Mouse (Mus musculus) lung, embryonic 15.5 days (tissue): Measurements from ENCODE around the gene Gtf2ird2. TPM values are rescaled to one million over a fixed set of nuclear protein-coding genes. Genes with fewer than 3 reads are reported as not detected.
A peak's percentile ranks its signal among the peaks of the same experiment; 100 is the strongest.

Experiments used
- ATAC-seq: fragments of 200-750 bp; cut with Nextera tagmentation; 2 replicates; pipeline ENCODE4 v1.8.0; 2017; ENCODE audit warnings: moderate number of reproducible peaks, borderline replicate concordance; ENCODE audit not compliant: low FRiP score, low TSS enrichment; ENCODE audit errors: extremely low read depth
- H3K27ac ChIP-seq: fragments of 300-500 bp; sonication (generic); 2 replicates; pipeline ENCODE4 v1.5.1; 2015; ENCODE audit warnings: moderate library complexity, mild to moderate bottlenecking, inconsistent platforms
- H3K27me3 ChIP-seq: fragments of 300-500 bp; sonication (generic); 2 replicates; pipeline ENCODE4 v1.6.1; 2015; ENCODE audit warnings: inconsistent platforms
- H3K36me3 ChIP-seq: fragments of 300-500 bp; sonication (generic); 2 replicates; pipeline ENCODE4 v1.6.1; 2015; ENCODE audit warnings: inconsistent platforms
- H3K4me1 ChIP-seq: fragments of 300-500 bp; sonication (generic); 2 replicates; pipeline ENCODE4 v1.6.1; 2015; ENCODE audit warnings: inconsistent platforms
- H3K4me2 ChIP-seq: fragments of 300-500 bp; sonication (generic); 2 replicates; pipeline ENCODE4 v1.6.1; 2015; ENCODE audit warnings: inconsistent platforms, mild to moderate bottlenecking, moderate library complexity
- H3K4me3 ChIP-seq: fragments of 300-500 bp; sonication (generic); 2 replicates; pipeline ENCODE4 v1.5.1; 2015; ENCODE audit warnings: mild to moderate bottlenecking, inconsistent platforms
- H3K9ac ChIP-seq: fragments of 300-500 bp; sonication (generic); 2 replicates; pipeline ENCODE4 v1.6.1; 2015; ENCODE audit warnings: inconsistent platforms
- H3K9me3 ChIP-seq: fragments of 300-500 bp; sonication (generic); 2 replicates; pipeline ENCODE4 v1.6.1; 2016; ENCODE audit warnings: inconsistent platforms
- WGBS: fragments of 180-500 bp; shearing (Covaris S2); methylation state at CpG from one replicate; pipeline ENCODE4 v1.1.7; 2015; 5-methylcytosine and 5-hydroxymethylcytosine counted together
- polyA plus RNA-seq: library from polyadenylated mRNA; unstranded; fragments of >200 nt; fragmentation: Nextera tagmentation; extraction: Ambion mirVana; gene quantifications from 2 replicates; pipeline ENCODE4 v1.2.1, GENCODE M21; 2015

Gtf2ird2 gene
- polyA plus RNA-seq, 1 experiment from 2014 or later = 10.1 TPM

DNA sequence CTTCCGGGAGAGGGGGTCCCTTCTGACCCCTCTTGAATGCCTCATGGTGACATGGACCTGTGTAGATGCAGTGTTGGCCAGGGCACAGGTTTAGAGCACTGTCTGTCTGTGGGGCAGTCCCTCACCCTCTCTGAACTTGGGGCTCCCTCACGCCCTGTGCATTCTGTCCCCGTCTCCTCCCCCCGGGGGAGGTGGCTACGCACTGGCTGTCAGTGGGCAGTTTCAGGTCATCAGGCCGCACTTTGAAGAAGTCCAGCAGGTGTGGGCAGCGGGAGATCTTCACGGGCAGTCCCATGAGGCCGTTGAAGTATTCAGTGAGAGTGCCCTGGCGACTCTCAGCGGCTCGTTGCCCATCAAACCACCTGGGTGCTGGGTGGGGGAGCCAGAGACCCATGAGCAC lies 43.1 kb downstream of the Gtf2ird2 start:
- Histone ChIP-seq H3K9ac (no peak overlapping the region), H3K27me3 (peaks cover 7% of the 10 kb centered on the region; the same call in 1 of the 2 replicates), H3K9me3 (no peaks in the 10 kb centered on the region), H3K27ac (no peak overlapping the region), H3K36me3 (no peaks in the 10 kb centered on the region), H3K4me2 (no peak overlapping the region), H3K4me1 (peaks cover 37% of the 10 kb centered on the region), H3K4me3 (no peak overlapping the region)
- 31% methylated on average over 12 of the region's 12 CpGs for WGBS
- ATAC-seq = no peak

DNA sequence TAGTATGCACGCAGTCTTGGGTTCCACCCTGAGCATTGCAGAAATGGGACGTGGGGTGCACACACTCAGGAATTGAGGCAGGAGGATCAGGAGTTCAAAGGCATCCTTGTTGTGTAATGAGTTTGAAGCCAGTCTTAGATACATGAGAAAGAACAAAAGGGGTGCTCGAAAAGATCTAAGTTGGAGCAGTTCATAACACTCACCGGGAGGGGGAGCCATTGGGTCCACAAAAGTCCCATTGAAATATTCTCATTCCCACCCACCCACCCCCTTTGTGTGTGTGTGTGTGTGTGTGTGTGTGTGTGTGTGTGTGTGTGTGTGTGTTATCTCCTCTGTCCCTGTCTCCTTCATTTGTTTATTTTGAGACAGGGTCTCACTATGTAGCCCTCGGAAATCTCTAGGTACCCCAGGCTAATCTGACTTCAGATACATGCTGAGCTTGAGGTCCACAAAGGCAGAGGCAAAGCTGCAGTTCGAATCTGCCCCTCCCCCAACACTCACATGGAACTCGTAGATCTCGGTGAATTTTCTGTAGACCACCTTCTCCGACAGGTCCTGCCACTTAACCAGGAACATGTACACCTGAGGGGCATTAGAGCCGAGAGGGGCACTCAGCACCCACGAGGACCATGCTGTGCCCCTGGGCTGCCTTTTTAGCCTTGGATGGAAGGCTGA lies 43.9 kb downstream of the Gtf2ird2 start:
- no peak for ATAC-seq
- H3K4me1 ChIP-seq = peaks cover 38% of the 10 kb centered on the region
- 28% methylated on average over 11 of the region's 11 CpGs for WGBS
- H3K36me3 ChIP-seq = no peaks in the 10 kb centered on the region
- H3K4me2 ChIP-seq = no peak overlapping the region; the same call in 1 of the 2 replicates
- H3K27me3 ChIP-seq = peaks cover 2% of the 10 kb centered on the region; the same call in 1 of the 2 replicates
- H3K27ac ChIP-seq = peak overlapping the region; percentile 62
- no peaks in the 10 kb centered on the region for H3K9me3 ChIP-seq
- peak overlapping the region; percentile 6; the same call in 1 of the 2 replicates for H3K4me3 ChIP-seq
- H3K9ac ChIP-seq = no peak overlapping the region

DNA sequence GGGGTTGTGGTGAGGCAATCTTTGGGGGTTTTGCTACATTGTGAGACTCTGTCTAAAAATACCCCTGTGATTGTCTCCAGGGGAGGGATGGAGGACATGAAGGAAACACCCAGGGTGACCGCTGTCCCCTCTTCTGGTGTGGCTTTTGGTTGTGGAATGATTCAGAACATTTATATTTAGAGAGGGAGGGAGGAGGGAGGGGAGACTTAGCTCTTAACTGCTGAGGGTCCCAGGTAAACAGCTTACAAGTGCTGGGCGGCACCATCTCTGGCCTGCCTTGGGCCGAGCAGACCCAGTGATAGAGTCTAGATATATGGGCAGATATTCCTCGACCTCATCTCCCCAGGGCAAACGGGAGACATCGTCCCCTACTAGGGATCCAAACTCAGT lies 44.4 kb downstream of the Gtf2ird2 start:
- Histone ChIP-seq H3K27me3 (no peaks in the 10 kb centered on the region), H3K27ac (peak overlapping the region; percentile 62), H3K9ac (no peak overlapping the region), H3K4me3 (peak overlapping the region; percentile 6; the same call in 1 of the 2 replicates), H3K9me3 (no peaks in the 10 kb centered on the region), H3K4me1 (peaks cover 43% of the 10 kb centered on the region), H3K36me3 (no peaks in the 10 kb centered on the region), H3K4me2 (no peak overlapping the region; the same call in 1 of the 2 replicates)
- 48% methylated on average over 6 of the region's 6 CpGs for WGBS
- ATAC-seq = no peak

DNA sequence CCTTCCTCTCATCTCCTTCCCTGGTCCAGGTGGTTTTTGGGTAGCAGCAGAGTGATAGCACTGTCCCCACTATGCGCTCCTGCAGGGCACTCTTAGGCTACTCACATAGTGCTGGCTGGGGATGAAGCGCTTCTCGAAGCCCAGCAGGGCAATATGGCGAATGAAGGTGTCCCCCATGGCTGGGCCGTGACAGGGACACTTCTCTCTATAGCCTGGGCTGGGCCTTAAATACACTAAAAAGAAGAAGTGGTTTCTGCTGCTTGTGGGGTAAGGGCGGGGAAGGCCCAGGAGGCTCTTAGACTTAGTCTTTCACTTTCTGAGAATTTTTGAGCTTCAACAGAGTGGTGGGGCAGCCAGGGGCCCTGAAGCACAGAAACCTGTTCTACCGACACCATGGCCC lies 45.6 kb downstream of the Gtf2ird2 start, which contains the start of gene Ncf1:
TSS of gene Ncf1 (minus strand) at position 235 of the 400 bp plus-strand sequence.
- WGBS = 75% methylated on average over 7 of the region's 7 CpGs
- Histone ChIP-seq H3K4me3 (no peak within 1 kb of the TSS), H3K36me3 (no peaks in the 10 kb centered on the region), H3K27me3 (no peaks in the 10 kb centered on the region), H3K4me1 (peaks cover 51% of the 10 kb centered on the region), H3K4me2 (no peak within 1 kb of the TSS), H3K9me3 (no peaks in the 10 kb centered on the region), H3K27ac (peak within 1 kb of the TSS; percentile 62), H3K9ac (no peak within 1 kb of the TSS)
- no peak for ATAC-seq

DNA sequence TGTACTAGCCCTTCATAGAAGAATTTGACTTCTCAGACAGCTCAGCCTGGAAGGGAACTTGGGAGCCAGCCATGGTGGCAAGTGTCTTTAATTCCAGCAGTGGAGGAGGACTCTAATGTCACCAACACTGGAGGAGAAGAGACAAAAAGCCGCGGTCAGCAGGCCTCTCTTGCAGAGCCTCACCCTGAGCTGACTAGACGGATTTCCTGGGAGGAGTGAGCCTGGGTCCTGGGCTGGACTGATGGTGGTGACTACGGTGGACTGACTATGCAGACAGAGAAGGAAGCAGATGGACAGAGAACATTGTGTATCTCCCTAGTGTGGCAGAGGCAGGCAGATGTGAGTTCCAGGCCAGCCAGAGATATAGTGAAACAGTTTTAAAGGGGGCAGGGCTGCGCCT lies 47.6 kb downstream of the Gtf2ird2 start:
- Histone ChIP-seq H3K4me1 (peaks cover 62% of the 10 kb centered on the region), H3K4me3 (no peak overlapping the region), H3K9me3 (no peaks in the 10 kb centered on the region), H3K9ac (no peak overlapping the region), H3K27ac (no peak overlapping the region), H3K27me3 (no peaks in the 10 kb centered on the region), H3K36me3 (peaks cover 8% of the 10 kb centered on the region), H3K4me2 (no peak overlapping the region)
- 59% methylated on average over 5 of the region's 5 CpGs for WGBS
- ATAC-seq = no peak

DNA sequence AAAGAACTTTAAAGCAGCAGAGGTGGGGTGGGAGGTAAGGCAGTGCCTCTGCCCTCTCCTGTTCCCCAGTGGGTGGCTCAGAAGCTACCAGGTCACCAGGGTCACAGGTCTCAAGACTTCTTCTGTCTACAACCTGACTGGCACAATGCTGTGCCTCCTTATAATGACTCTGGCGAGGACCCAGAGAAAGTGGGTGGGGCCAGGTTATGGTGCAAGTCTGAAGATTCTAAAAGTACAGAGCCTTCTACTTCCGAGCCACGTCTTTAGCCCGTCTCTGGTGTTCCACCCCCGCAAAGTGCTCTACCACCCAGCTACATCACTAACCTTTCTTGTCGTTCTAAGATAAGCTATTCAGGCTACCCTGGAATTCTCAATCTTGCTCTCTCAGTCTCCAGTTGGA lies 48.3 kb downstream of the Gtf2ird2 start:
- H3K4me2 ChIP-seq = no peak overlapping the region
- H3K9me3 ChIP-seq = no peaks in the 10 kb centered on the region
- 34% methylated on average over 6 of the region's 6 CpGs for WGBS
- H3K9ac ChIP-seq = no peak overlapping the region
- H3K4me3 ChIP-seq = no peak overlapping the region
- no peaks in the 10 kb centered on the region for H3K27me3 ChIP-seq
- peaks cover 61% of the 10 kb centered on the region for H3K4me1 ChIP-seq
- ATAC-seq = no peak
- peaks cover 15% of the 10 kb centered on the region for H3K36me3 ChIP-seq
- peak overlapping the region; percentile 61 for H3K27ac ChIP-seq

DNA sequence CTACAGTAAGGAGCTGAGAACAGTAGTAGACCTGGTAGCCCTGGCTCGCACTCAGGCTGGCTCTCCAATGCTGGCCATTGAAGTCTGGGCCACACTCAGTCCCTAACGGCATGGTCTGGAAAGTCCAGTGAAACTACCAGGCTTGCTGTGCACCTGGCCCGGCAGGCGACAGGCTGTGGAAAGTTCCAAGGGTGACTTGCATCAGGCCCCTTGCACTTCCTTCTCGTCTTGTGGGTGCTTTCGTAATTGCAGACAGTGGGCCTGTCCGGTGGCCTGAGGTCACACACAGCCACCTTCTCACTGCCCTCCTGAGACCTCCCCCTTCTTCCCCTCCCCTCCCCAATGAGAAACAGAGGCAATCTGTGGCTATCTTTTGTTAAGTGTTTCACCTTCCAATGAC lies 48.7 kb downstream of the Gtf2ird2 start:
- no peak overlapping the region for H3K4me3 ChIP-seq
- H3K27ac ChIP-seq = peak overlapping the region; percentile 61
- 26% methylated on average over 7 of the region's 7 CpGs for WGBS
- no peak overlapping the region for H3K9ac ChIP-seq
- no peak overlapping the region for H3K4me2 ChIP-seq
- H3K4me1 ChIP-seq = peaks cover 57% of the 10 kb centered on the region
- H3K9me3 ChIP-seq = no peaks in the 10 kb centered on the region
- peaks cover 20% of the 10 kb centered on the region for H3K36me3 ChIP-seq
- no peaks in the 10 kb centered on the region for H3K27me3 ChIP-seq
- ATAC-seq = no peak

DNA sequence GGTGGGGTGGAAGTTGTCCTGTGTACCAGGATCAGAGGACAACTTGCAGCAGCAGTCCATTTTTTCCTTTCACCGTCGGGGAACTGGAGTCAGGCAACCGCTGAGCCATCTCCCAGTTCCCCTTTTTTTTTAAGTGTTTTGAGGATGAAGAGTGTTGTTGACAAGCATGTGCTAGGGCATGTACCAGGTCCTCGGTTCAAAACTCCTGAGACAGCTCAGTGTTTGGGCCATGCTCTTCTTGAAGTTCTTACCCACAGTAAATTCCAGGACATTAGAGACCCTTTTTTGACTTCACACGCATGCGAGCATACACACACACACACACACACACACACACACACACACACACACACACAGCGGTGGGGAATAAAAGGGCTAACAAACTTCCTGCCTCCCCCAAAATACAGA lies 49.4 kb downstream of the Gtf2ird2 start:
- Histone ChIP-seq H3K27ac (no peak overlapping the region), H3K4me3 (no peak overlapping the region), H3K27me3 (no peaks in the 10 kb centered on the region), H3K4me2 (no peak overlapping the region), H3K9ac (no peak overlapping the region), H3K4me1 (peaks cover 51% of the 10 kb centered on the region), H3K9me3 (no peaks in the 10 kb centered on the region), H3K36me3 (peaks cover 27% of the 10 kb centered on the region)
- ATAC-seq = no peak
- 25% methylated on average over 7 of the region's 7 CpGs for WGBS

DNA sequence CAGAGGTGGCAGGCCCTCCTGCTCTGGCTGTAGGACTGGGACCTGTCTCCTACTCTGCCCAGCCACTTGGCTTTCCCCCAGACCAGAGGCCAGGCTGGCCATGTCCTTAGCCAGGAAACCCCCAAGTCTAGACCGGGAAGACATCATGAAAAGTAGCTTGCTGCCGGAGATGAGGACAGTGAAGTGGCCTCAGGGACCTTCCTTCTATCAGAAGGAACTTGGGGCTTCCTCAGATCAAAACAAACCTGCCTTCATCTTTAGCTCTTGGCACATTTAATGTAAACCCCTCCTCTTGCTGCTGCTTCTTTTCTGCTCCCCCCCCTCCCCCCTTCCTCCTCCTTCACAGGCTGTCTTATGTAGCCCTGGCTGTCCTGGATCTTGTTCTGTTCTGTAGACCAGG lies 50.4 kb downstream of the Gtf2ird2 start:
- Histone ChIP-seq H3K27me3 (no peaks in the 10 kb centered on the region), H3K4me1 (peaks cover 46% of the 10 kb centered on the region), H3K9ac (no peak overlapping the region), H3K36me3 (peaks cover 36% of the 10 kb centered on the region), H3K9me3 (no peaks in the 10 kb centered on the region), H3K4me3 (no peak overlapping the region), H3K4me2 (no peak overlapping the region), H3K27ac (peak overlapping the region; percentile 31; the same call in 1 of the 2 replicates)
- no peak for ATAC-seq
- WGBS = 24% methylated on average over 2 of the region's 2 CpGs

DNA sequence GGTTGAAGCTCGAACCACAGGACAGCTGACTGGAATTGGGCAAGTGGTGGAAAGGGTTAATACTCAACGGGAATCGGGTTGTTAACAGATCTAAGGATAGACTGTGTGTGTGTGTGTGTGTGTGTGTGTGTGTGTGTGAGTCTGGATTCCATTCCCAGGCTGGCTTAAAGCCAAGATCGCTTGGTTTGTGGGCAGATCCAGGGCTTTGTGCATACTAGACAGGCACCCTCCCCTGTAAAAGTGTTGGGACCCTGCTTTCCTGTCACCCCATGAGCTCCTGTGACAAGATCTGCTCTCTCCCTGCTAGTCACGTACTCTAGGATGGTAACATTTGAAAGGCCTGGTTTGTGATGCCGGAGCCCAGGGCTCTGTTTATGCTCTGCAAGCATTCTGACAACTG lies 51.3 kb downstream of the Gtf2ird2 start:
- Histone ChIP-seq H3K4me1 (peaks cover 46% of the 10 kb centered on the region), H3K4me3 (no peak overlapping the region), H3K4me2 (no peak overlapping the region), H3K36me3 (peaks cover 45% of the 10 kb centered on the region), H3K27ac (peak overlapping the region; percentile 62), H3K27me3 (no peaks in the 10 kb centered on the region), H3K9me3 (no peaks in the 10 kb centered on the region), H3K9ac (no peak overlapping the region)
- ATAC-seq = peak; percentile 19; the same call in 1 of the 2 replicates
- WGBS = 21% methylated on average over 6 of the region's 6 CpGs

DNA sequence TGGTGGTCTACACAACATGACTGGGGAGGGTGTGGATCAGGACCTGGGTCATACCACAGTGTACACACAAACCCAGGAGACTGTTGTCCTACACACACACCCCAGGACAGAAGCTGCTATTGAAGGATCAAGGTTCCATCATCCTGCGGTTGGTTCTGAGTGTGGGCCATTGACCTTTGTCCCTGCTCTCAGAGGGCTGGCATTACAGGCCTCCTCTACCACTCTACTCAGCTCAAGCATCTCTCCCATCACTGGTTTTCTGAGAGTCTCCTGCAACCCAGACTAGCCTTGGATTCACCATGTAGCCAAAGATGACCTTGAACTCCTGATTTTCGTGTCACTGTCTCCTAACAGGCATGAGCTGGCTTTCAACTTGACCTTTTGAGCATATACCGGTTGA lies 52.4 kb downstream of the Gtf2ird2 start:
- no peak for ATAC-seq
- Histone ChIP-seq H3K4me2 (no peak overlapping the region), H3K27ac (no peak overlapping the region), H3K9ac (no peak overlapping the region), H3K36me3 (peaks cover 57% of the 10 kb centered on the region), H3K4me3 (no peak overlapping the region), H3K27me3 (no peaks in the 10 kb centered on the region), H3K4me1 (peaks cover 46% of the 10 kb centered on the region), H3K9me3 (no peaks in the 10 kb centered on the region)
- WGBS = 85% methylated on average over 3 of the region's 3 CpGs

DNA sequence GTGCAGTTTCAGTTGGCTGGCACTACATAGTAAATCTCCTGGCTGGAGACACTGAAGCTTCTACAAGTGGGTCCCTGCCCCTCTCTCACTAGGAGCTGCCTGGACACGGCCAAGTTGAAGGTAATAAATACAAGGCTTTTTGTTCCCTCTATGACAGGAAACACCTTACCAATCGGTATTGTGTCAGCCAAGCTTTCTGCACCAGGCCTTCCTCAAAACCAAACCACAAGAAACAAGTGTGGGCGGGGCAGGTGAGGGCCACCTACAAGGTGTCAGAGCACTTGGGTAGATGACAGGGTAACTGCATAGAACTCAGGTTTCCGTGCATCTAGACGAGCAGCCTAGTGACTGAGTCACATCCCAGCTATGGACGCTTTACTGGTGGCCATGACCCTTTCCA lies 53.0 kb downstream of the Gtf2ird2 start:
- WGBS = 78% methylated on average over 6 of the region's 6 CpGs
- no peaks in the 10 kb centered on the region for H3K27me3 ChIP-seq
- H3K36me3 ChIP-seq = peaks cover 62% of the 10 kb centered on the region
- H3K4me3 ChIP-seq = no peak overlapping the region
- ATAC-seq = no peak
- no peak overlapping the region for H3K4me2 ChIP-seq
- H3K9ac ChIP-seq = no peak overlapping the region
- H3K9me3 ChIP-seq = no peaks in the 10 kb centered on the region
- H3K27ac ChIP-seq = no peak overlapping the region
- peaks cover 46% of the 10 kb centered on the region for H3K4me1 ChIP-seq
